Mouse (Mus musculus): ENCODE measurements at regions not wholly inside any gene's neighbourhood (a gene's known extent, or its start where the extent isn't known, plus 50 kb on each side); places are given as distances from the start of the nearest gene placed in this dataset.
A peak's percentile ranks its signal among the peaks of the same experiment; 100 is the strongest.

- Histone ChIP-seq H3K4me3 (replicated peaks) (no peak overlapping the region), H3K27ac (no peak overlapping the region), H3K9ac (no peak overlapping the region), H3K36me3 (no peaks in the 10 kb centered on the region), H3K27me3 (replicated peaks) (no peaks in the 10 kb centered on the region), H3K4me1 (no peaks in the 10 kb centered on the region), H3K4me2 (no peak overlapping the region), H3K9me3 (no peaks in the 10 kb centered on the region)
- 0 out of 2 replicates have a peak, but pooled peaks have one; percentile 43 for ATAC-seq (ENCODE audit: insufficient read depth, low FRiP score, low read depth)
- 51% methylated on average over 10 of the region's 10 CpGs for WGBS
Measured at GRCm38 (mm10) chr11:31615107-31615811, 56.4 kb downstream of the Bod1 start.

DNA sequence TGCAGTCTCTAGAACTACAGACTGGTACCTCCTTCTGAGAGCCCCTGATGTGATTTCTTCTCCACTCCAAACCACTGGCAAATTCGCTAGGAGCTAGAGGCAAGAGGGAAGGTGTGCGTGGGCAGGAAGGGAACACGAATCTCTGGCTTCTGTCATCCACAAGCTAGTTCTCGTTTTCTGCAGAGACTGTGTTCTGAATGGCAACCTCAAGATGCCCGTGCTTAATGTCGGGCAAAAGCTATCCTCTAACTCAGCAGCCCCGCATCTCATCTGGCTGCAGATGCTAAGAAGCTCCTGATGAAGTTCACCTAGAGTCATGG lies 57.3 kb downstream of the Bod1 start:
- no peaks in the 10 kb centered on the region for H3K27me3 ChIP-seq (replicated peaks)
- no peak overlapping the region for H3K9ac ChIP-seq
- WGBS, result 75% methylated on average over 7 of the region's 7 CpGs
- no peaks in the 10 kb centered on the region for H3K36me3 ChIP-seq
- no peak for ATAC-seq (ENCODE audit: insufficient read depth, low FRiP score, low read depth)
- H3K27ac ChIP-seq, result no peak overlapping the region
- H3K4me1 ChIP-seq, result no peaks in the 10 kb centered on the region
- H3K4me3 ChIP-seq (replicated peaks), result no peak overlapping the region
- H3K4me2 ChIP-seq, result no peak overlapping the region
- no peaks in the 10 kb centered on the region for H3K9me3 ChIP-seq

- H3K4me3 ChIP-seq (replicated peaks), result no peak overlapping the region
- WGBS, result 69% methylated on average over 11 of the region's 11 CpGs
- H3K36me3 ChIP-seq, result no peaks in the 10 kb centered on the region
- H3K9me3 ChIP-seq, result no peaks in the 10 kb centered on the region
- H3K4me1 ChIP-seq, result no peaks in the 10 kb centered on the region
- no peak overlapping the region for H3K4me2 ChIP-seq
- no peak overlapping the region for H3K9ac ChIP-seq
- no peak for ATAC-seq (ENCODE audit: insufficient read depth, low FRiP score, low read depth)
- H3K27ac ChIP-seq, result no peak overlapping the region
- no peaks in the 10 kb centered on the region for H3K27me3 ChIP-seq (replicated peaks)
Measured at GRCm38 (mm10) chr11:31613688-31614393, 57.8 kb downstream of the Bod1 start.

DNA sequence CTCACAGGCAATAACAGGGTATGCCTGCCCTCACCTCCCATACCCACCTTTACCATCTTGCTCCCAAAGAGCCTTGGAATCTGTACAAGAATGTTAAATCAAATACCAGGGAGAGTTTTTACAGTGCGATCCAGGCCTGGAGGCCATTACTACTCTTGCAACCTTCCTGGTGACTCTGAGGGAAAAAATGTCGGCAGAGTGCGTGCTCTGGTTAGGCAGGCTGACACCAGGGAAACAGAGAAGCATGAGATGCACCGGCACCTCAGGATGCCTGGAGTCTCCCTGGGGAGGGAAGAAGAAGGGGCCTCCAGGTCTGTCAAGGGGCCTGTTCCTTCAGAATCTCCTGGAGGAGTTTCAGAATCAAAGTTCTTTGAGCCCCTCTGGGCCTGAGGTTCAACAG lies 63.2 kb downstream of the Bod1 start:
- Histone ChIP-seq H3K4me3 (replicated peaks) (no peak overlapping the region), H3K36me3 (no peaks in the 10 kb centered on the region), H3K4me2 (no peak overlapping the region), H3K4me1 (no peaks in the 10 kb centered on the region), H3K9ac (no peak overlapping the region), H3K27ac (no peak overlapping the region), H3K9me3 (no peaks in the 10 kb centered on the region), H3K27me3 (replicated peaks) (no peaks in the 10 kb centered on the region)
- ATAC-seq (ENCODE audit: insufficient read depth, low FRiP score, low read depth), result no peak
- 74% methylated on average over 4 of the region's 4 CpGs for WGBS

DNA sequence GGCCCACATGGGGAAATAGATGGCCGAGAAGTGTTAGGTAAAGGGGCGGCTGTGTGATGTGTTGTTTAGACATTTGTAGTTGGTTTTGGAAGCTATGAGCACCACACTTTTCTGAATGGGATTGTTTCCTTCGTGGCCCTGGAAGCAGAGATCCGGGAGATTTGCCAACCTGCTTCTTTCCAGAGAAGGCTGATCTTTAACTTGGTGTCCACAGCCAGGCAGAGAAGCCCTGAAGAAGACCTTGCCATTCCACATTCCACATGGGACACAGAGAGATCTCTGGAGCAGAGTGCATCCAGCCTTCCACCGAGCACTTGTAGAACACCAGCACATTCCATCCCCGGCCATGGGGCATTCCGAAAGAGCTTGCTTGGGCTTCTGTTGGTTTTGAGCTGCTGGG lies 70.2 kb downstream of the Bod1 start:
- no peak overlapping the region for H3K4me2 ChIP-seq
- no peak overlapping the region for H3K27ac ChIP-seq
- no peaks in the 10 kb centered on the region for H3K9me3 ChIP-seq
- H3K4me1 ChIP-seq, result no peaks in the 10 kb centered on the region
- ATAC-seq (ENCODE audit: insufficient read depth, low FRiP score, low read depth), result no peak
- H3K27me3 ChIP-seq (replicated peaks), result no peaks in the 10 kb centered on the region
- H3K9ac ChIP-seq, result no peak overlapping the region
- H3K4me3 ChIP-seq (replicated peaks), result no peak overlapping the region
- H3K36me3 ChIP-seq, result no peaks in the 10 kb centered on the region
- 70% methylated on average over 7 of the region's 7 CpGs for whole genome bisulfite sequencing

DNA sequence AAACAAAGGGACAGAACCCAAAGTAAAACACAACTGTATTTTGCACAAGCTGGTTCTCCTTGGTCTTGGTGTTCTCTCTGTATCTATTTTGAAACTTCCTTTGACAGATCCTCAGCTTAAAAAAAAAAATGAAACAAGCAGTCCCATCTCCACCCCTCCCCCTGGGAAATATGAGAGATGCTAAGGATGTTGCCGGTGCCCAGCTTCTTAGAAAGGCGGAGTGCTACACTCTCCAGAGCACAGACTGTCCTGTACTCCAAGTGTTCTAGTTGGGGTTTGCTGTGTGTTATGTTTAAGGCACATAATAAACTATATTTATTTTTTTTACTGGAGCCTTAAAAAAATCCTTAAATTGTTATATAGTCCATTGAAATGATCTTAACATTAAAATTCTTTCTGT lies 78.1 kb downstream of the Bod1 start:
- H3K9me3 ChIP-seq, result no peaks in the 10 kb centered on the region
- H3K36me3 ChIP-seq, result no peaks in the 10 kb centered on the region
- H3K27me3 ChIP-seq (replicated peaks), result no peaks in the 10 kb centered on the region
- H3K4me1 ChIP-seq, result no peaks in the 10 kb centered on the region
- H3K27ac ChIP-seq, result no peak overlapping the region
- H3K9ac ChIP-seq, result no peak overlapping the region
- no peak for ATAC-seq (ENCODE audit: insufficient read depth, low FRiP score, low read depth)
- H3K4me2 ChIP-seq, result no peak overlapping the region
- WGBS, result 88% methylated on average over 2 of the region's 2 CpGs
- no peak overlapping the region for H3K4me3 ChIP-seq (replicated peaks)

GRCm38 (mm10) chr11:31592061-31592460 lies 79.6 kb downstream of the Bod1 start:
- Histone ChIP-seq H3K27me3 (replicated peaks) (no peaks in the 10 kb centered on the region), H3K9ac (no peak overlapping the region), H3K4me1 (no peaks in the 10 kb centered on the region), H3K27ac (peak overlapping the region; percentile 57; the same call in 1 of the 2 replicates), H3K36me3 (no peaks in the 10 kb centered on the region), H3K9me3 (no peaks in the 10 kb centered on the region), H3K4me2 (no peak overlapping the region), H3K4me3 (replicated peaks) (no peak overlapping the region)
- ATAC-seq (ENCODE audit: insufficient read depth, low FRiP score, low read depth), result no peak
- WGBS, result 75% methylated on average over 11 of the region's 11 CpGs

- H3K4me3 ChIP-seq (replicated peaks), result no peak overlapping the region
- peak overlapping the region; percentile 57; the same call in 1 of the 2 replicates for H3K27ac ChIP-seq
- H3K4me1 ChIP-seq, result no peaks in the 10 kb centered on the region
- ATAC-seq (ENCODE audit: insufficient read depth, low FRiP score, low read depth), result peak; percentile 14; the same call in 1 of the 2 replicates
- H3K9me3 ChIP-seq, result no peaks in the 10 kb centered on the region
- 40% methylated on average over 6 of the region's 6 CpGs for WGBS
- H3K36me3 ChIP-seq, result no peaks in the 10 kb centered on the region
- no peaks in the 10 kb centered on the region for H3K27me3 ChIP-seq (replicated peaks)
- no peak overlapping the region for H3K4me2 ChIP-seq
- no peak overlapping the region for H3K9ac ChIP-seq
Measured at GRCm38 (mm10) chr11:31591037-31591554, 80.6 kb downstream of the Bod1 start.

GRCm38 (mm10) chr11:31574941-31575340 lies 96.7 kb downstream of the Bod1 start:
- H3K4me3 ChIP-seq (replicated peaks), result no peak overlapping the region
- no peak overlapping the region for H3K4me2 ChIP-seq
- H3K9me3 ChIP-seq, result no peaks in the 10 kb centered on the region
- 42% methylated on average over 3 of the region's 3 CpGs for WGBS
- no peaks in the 10 kb centered on the region for H3K4me1 ChIP-seq
- H3K36me3 ChIP-seq, result no peaks in the 10 kb centered on the region
- H3K27ac ChIP-seq, result no peak overlapping the region
- no peak for ATAC-seq (ENCODE audit: insufficient read depth, low FRiP score, low read depth)
- no peak overlapping the region for H3K9ac ChIP-seq
- no peaks in the 10 kb centered on the region for H3K27me3 ChIP-seq (replicated peaks)

DNA sequence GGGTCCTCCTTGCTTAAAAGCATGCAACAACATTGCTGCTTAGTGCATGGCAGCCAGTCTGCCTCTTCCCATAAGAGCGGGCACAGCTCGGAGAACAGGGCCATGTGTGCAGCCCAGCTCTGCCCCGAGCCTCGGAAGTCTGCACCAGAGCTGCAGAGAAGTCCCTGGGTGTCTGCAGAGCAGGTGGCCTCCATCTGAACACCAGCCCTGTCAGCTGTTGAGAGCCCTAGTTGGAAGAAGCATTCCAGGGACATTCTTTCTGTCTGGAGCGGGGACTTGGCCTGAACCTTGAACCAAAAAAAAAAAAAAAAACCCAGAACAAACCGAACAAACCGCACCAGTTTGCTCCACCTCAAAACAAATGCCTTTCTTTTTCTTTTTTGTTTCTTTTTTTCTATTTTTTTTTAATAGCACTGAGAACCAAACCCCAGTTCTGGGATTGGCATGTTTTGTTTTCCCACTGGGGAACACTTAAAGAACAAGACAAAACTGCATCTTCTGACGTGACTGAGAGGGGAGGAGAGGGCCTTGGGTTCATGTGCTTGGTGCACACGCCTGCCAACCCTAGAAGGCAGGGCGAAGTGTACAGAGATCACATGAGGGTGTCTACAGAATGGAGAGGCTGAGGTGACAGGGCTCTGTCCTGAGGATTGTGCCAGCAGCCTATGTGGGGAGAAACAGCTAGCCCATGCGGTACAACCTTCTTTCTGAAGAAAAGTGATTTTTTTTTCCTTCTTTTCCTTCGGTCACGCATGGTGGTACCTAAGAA lies 106.8 kb downstream of the Bod1 start:
- Histone ChIP-seq H3K9ac (no peak overlapping the region), H3K27me3 (replicated peaks) (no peaks in the 10 kb centered on the region), H3K27ac (peak overlapping the region; percentile 44; the same call in 1 of the 2 replicates), H3K36me3 (no peaks in the 10 kb centered on the region), H3K9me3 (no peaks in the 10 kb centered on the region), H3K4me3 (replicated peaks) (no peak overlapping the region), H3K4me1 (peaks cover 12% of the 10 kb centered on the region), H3K4me2 (0 out of 2 replicates have a peak overlapping the region, but pooled peaks have one; percentile 0)
- 53% methylated on average over 13 of the region's 13 CpGs for WGBS
- 0 out of 2 replicates have a peak, but pooled peaks have one; percentile 47 for ATAC-seq (ENCODE audit: insufficient read depth, low FRiP score, low read depth)

DNA sequence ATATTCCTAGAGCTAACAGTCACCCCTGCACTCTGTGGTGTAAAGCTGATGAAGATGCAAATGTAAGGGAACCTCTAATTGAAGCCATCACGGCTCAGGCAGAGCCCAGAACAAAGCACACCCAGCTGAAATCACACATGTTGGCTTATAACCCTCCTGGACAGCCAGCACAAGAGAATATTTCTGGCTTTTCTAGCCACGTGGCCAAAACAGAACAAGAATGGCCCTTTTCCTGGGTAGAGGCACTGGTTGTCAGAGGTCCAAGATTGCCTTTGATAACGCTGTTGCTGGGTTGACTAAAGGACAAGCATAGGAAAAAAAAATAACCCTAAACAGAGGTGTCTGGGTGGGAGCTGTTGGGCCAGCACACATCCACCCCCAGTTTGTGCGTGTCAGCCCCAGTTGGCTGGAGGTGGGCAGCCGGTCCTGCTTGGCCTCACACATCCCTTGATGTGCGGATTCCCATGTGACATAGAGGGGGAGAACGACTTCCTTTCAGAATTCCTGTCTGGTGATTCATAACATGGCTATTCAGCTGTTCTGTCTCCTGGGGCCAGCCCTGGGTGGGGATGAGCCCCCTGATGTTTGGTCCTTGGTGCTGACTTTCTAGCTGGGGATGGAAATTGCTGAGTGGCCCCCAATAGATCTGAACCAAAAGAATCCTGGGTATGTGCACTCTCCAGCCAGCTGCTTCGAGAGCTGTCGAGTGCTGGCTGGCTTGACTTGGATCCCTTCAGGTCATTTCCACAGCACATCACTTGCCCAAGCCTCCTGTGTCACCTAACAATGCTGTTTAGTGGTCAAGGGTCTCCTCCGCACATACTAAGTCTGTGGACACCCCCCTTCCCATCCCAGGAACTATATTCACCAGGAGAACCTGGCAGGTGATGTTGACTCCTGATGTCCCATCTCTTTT lies 107.6 kb downstream of the Bod1 start:
- 39% methylated on average over 10 of the region's 10 CpGs for WGBS
- no peak; the same call in 1 of the 2 replicates for ATAC-seq (ENCODE audit: insufficient read depth, low FRiP score, low read depth)

More for the DNA sequence above, 107.6 kb downstream of the Bod1 start:
- Histone ChIP-seq H3K9ac (no peak overlapping the region), H3K4me3 (replicated peaks) (no peak overlapping the region), H3K27ac (peak overlapping the region; percentile 44; the same call in 1 of the 2 replicates), H3K4me1 (peaks cover 12% of the 10 kb centered on the region), H3K9me3 (no peaks in the 10 kb centered on the region), H3K4me2 (0 out of 2 replicates have a peak overlapping the region, but pooled peaks have one; percentile 0), H3K27me3 (replicated peaks) (no peaks in the 10 kb centered on the region), H3K36me3 (no peaks in the 10 kb centered on the region)

Data from stomach, embryonic 15.5 days (tissue).